Mouse (Mus musculus): ENCODE measurements around the gene 4933434E20Rik. TPM values are rescaled to one million over a fixed set of nuclear protein-coding genes. Genes with fewer than 3 reads are reported as not detected.

4933434E20Rik gene
- polyA plus RNA-seq, 1 experiment, result 59.7 TPM

DNA sequence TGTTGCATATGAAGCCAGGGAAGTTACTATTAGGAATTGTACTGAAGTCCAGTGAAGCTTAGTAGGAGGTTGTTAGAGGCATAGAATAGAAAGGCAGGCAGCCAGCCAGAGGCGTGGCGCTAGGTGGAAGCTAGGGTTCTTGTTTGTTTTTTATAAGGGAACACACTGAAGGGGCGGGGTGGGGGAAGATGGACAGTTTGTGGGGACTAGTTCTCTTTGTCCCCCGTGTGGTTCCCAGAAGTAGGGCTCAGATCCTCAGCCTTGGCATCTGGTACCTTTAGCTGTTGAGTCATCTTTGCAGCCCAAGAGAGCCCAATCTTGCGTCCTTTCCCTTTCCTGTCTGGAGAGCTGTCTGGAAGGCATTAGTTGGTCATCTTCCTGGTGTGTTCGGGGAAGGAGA, 33.8 kb downstream of the 4933434E20Rik start:
- no peak overlapping the region for H3K27ac ChIP-seq (ENCODE audit: control insufficient read depth, insufficient read depth, low read length)
- no peaks in the 10 kb centered on the region for H3K27me3 ChIP-seq (ENCODE audit: control insufficient read depth, insufficient read depth, low read length)
- no peak for TF ChIP-seq CTCF (IDR thresholded peaks at IDR 0.05; ENCODE audit: borderline replicate concordance, control insufficient read depth, extremely low read depth, insufficient read depth, low read length, poor library complexity)
- no peak for TF ChIP-seq POLR2A (IDR thresholded peaks at IDR 0.05; ENCODE audit: control insufficient read depth, extremely low read depth, insufficient read depth, low read length, poor library complexity)
- no peak for DNase-seq
- H3K4me1 ChIP-seq (replicated peaks; ENCODE audit: control insufficient read depth, insufficient read depth, low read length), result peaks cover 23% of the 10 kb centered on the region
- peaks cover 36% of the 10 kb centered on the region for H3K36me3 ChIP-seq (ENCODE audit: control insufficient read depth, insufficient read depth, low read length)
- H3K4me3 ChIP-seq (ENCODE audit: control insufficient read depth, insufficient read depth, low read length), result no peak overlapping the region
- 71% methylated on average over 6 of the region's 6 CpGs for WGBS

DNA sequence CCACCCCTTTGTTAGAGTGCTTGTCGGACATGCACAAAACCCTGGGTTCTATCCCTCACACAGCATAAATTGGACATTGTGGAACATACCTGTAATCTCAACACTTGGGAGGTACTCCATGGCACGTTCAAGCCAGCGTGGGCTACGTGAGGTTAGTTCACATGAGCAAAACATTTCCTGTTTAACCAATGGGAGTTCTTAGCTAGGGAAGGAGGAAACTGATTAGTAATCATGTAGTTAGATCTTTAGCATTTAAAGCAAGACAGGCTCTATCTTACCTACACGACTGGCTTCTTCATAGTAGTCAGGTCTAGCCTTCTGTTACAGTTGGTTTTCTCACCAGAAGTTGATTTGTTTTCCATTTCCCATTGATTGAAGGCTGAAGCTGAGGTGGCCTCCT, 34.6 kb downstream of the 4933434E20Rik start:
- H3K36me3 ChIP-seq (ENCODE audit: control insufficient read depth, insufficient read depth, low read length), result peaks cover 44% of the 10 kb centered on the region
- H3K4me1 ChIP-seq (replicated peaks; ENCODE audit: control insufficient read depth, insufficient read depth, low read length), result peaks cover 23% of the 10 kb centered on the region
- TF ChIP-seq POLR2A (IDR thresholded peaks at IDR 0.05; ENCODE audit: control insufficient read depth, extremely low read depth, insufficient read depth, low read length, poor library complexity) (no peak), CTCF (IDR thresholded peaks at IDR 0.05; ENCODE audit: borderline replicate concordance, control insufficient read depth, extremely low read depth, insufficient read depth, low read length, poor library complexity) (no peak)
- H3K27ac ChIP-seq (ENCODE audit: control insufficient read depth, insufficient read depth, low read length), result no peak overlapping the region
- no peak overlapping the region for H3K4me3 ChIP-seq (ENCODE audit: control insufficient read depth, insufficient read depth, low read length)
- WGBS, result 52% methylated on average over 5 of the region's 5 CpGs
- no peak for DNase-seq
- H3K27me3 ChIP-seq (ENCODE audit: control insufficient read depth, insufficient read depth, low read length), result no peaks in the 10 kb centered on the region

DNA sequence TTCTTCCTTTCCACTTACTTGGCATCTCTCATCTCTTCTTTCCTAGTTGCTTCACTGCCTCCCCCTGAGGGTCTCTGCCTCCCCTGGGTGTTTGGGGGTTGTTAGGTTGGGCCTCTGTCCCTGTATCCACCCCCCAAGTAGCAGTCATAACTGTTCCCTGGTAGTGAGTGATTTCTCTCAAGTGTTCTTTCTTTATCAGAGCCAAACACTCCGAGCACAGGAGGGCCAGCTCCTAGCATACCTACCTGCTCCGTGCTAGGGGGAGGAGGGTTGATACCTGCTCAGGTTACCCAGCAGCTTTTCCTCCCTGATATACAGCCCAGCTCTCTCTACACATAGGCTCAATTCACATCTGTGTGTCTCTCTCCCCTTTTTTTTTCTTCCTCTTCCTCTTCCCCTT, 37.2 kb downstream of the 4933434E20Rik start:
- Histone ChIP-seq H3K36me3 (ENCODE audit: control insufficient read depth, insufficient read depth, low read length) (peaks cover 70% of the 10 kb centered on the region), H3K4me1 (replicated peaks; ENCODE audit: control insufficient read depth, insufficient read depth, low read length) (peaks cover 5% of the 10 kb centered on the region), H3K27ac (ENCODE audit: control insufficient read depth, insufficient read depth, low read length) (no peak overlapping the region)

DNA sequence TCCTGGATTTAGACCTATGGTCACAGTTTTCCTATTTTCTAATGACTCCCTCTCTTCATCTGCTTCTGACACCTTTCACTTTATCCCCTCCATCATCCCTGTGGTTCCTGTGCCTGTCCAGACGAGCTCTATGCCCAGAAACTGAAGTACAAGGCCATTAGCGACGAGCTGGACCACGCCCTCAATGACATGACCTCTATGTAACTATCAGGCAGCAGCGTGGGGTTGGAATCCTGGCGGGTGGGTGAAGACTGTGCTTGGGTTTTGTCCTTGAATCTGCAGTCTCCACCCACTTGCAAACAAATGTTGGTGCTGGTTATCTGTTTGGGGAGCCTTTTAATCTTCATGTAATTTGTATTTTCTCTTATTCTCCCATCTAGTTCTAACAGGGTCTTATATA, 39.5 kb downstream of the 4933434E20Rik start:
- no peak for TF ChIP-seq POLR2A (IDR thresholded peaks at IDR 0.05; ENCODE audit: control insufficient read depth, extremely low read depth, insufficient read depth, low read length, poor library complexity)
- TF ChIP-seq CTCF (IDR thresholded peaks at IDR 0.05; ENCODE audit: borderline replicate concordance, control insufficient read depth, extremely low read depth, insufficient read depth, low read length, poor library complexity), result no peak
- H3K4me1 ChIP-seq (replicated peaks; ENCODE audit: control insufficient read depth, insufficient read depth, low read length), result no peaks in the 10 kb centered on the region
- 92% methylated on average over 6 of the region's 6 CpGs for WGBS
- peaks cover 89% of the 10 kb centered on the region for H3K36me3 ChIP-seq (ENCODE audit: control insufficient read depth, insufficient read depth, low read length)
- DNase-seq, result no peak
- H3K4me3 ChIP-seq (ENCODE audit: control insufficient read depth, insufficient read depth, low read length), result no peak overlapping the region
- no peaks in the 10 kb centered on the region for H3K27me3 ChIP-seq (ENCODE audit: control insufficient read depth, insufficient read depth, low read length)
- no peak overlapping the region for H3K27ac ChIP-seq (ENCODE audit: control insufficient read depth, insufficient read depth, low read length)

More for the DNA sequence above, 37.2 kb downstream of the 4933434E20Rik start:
- no peak for TF ChIP-seq POLR2A (IDR thresholded peaks at IDR 0.05; ENCODE audit: control insufficient read depth, extremely low read depth, insufficient read depth, low read length, poor library complexity)
- TF ChIP-seq CTCF (IDR thresholded peaks at IDR 0.05; ENCODE audit: borderline replicate concordance, control insufficient read depth, extremely low read depth, insufficient read depth, low read length, poor library complexity), result no peak
- no peaks in the 10 kb centered on the region for H3K27me3 ChIP-seq (ENCODE audit: control insufficient read depth, insufficient read depth, low read length)
- no peak for DNase-seq
- WGBS, result 100% methylated on average over 2 of the region's 2 CpGs
- no peak overlapping the region for H3K4me3 ChIP-seq (ENCODE audit: control insufficient read depth, insufficient read depth, low read length)

DNA sequence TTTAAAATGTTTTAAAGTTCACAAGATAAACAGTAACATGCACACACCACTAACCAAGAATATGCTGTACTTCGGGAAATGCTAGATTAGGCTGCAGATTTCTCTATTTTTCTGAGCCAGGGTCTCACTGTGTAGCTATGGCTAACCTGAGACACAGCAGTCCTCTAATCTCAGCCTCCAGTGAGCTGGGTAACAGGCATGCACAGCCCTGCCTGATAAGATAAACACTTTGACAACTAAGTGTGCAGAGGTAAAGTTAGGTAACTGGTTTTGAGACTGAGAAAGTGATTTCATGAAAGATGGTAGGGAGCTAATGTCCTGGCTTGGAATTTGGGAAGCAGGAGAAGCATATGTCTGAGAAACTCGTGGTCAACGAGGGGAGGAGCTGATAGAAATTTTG, 43.0 kb downstream of the 4933434E20Rik start:
- Histone ChIP-seq H3K27ac (ENCODE audit: control insufficient read depth, insufficient read depth, low read length) (no peak overlapping the region), H3K27me3 (ENCODE audit: control insufficient read depth, insufficient read depth, low read length) (no peaks in the 10 kb centered on the region), H3K36me3 (ENCODE audit: control insufficient read depth, insufficient read depth, low read length) (peaks cover 79% of the 10 kb centered on the region), H3K4me1 (replicated peaks; ENCODE audit: control insufficient read depth, insufficient read depth, low read length) (no peaks in the 10 kb centered on the region), H3K4me3 (ENCODE audit: control insufficient read depth, insufficient read depth, low read length) (no peak overlapping the region)
- TF ChIP-seq POLR2A (IDR thresholded peaks at IDR 0.05; ENCODE audit: control insufficient read depth, extremely low read depth, insufficient read depth, low read length, poor library complexity) (no peak), CTCF (IDR thresholded peaks at IDR 0.05; ENCODE audit: borderline replicate concordance, control insufficient read depth, extremely low read depth, insufficient read depth, low read length, poor library complexity) (no peak)
- WGBS, result 94% methylated on average over 3 of the region's 3 CpGs
- DNase-seq, result no peak

DNA sequence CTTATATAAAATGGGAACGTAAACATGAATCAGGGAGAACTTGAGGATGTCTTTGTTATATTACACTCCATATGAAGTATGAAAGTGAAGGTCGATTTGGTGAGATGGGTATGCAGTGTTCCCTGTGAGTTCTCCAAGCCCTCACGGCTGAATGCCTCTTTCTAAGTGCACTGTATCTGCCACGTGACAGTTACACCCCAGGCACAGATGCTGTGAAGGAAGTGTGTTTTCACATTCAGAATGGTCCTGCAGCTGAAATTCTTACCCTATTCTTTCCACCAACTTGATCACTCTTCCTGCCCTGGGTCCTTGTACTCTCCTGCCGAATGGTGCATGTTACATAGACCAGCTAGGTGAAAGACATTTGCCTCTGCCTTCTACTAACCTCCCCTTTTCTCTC, 46.5 kb downstream of the 4933434E20Rik start:
- TF ChIP-seq CTCF (IDR thresholded peaks at IDR 0.05; ENCODE audit: borderline replicate concordance, control insufficient read depth, extremely low read depth, insufficient read depth, low read length, poor library complexity) (no peak), POLR2A (IDR thresholded peaks at IDR 0.05; ENCODE audit: control insufficient read depth, extremely low read depth, insufficient read depth, low read length, poor library complexity) (no peak)
- Histone ChIP-seq H3K36me3 (ENCODE audit: control insufficient read depth, insufficient read depth, low read length) (peaks cover 57% of the 10 kb centered on the region), H3K4me1 (replicated peaks; ENCODE audit: control insufficient read depth, insufficient read depth, low read length) (no peaks in the 10 kb centered on the region), H3K27ac (ENCODE audit: control insufficient read depth, insufficient read depth, low read length) (no peak overlapping the region), H3K4me3 (ENCODE audit: control insufficient read depth, insufficient read depth, low read length) (no peak overlapping the region), H3K27me3 (ENCODE audit: control insufficient read depth, insufficient read depth, low read length) (no peaks in the 10 kb centered on the region)
- WGBS, result 92% methylated on average over 5 of the region's 5 CpGs
- no peak for DNase-seq

DNA sequence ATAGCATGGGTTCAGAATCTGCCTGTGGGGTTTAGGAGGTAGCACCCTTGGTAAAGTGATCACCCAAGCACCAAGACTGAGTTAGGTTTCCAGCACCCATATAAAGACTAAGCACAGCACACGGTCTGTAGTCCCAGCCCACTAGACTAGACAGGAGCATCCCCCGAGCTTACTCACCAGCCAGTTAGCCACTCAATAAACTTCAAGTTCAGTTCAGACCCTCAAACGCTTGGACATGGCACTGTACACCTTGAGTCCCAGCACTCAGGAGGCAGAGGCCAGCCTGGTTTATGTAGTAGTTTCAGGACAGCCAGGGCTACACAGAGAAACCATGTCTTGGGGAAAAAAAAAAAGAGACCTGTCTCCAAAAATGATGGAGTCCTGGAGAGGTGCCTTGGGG, 49.6 kb downstream of the 4933434E20Rik start:
- 95% methylated on average over 3 of the region's 3 CpGs for WGBS
- peaks cover 31% of the 10 kb centered on the region for H3K36me3 ChIP-seq (ENCODE audit: control insufficient read depth, insufficient read depth, low read length)
- no peak overlapping the region for H3K4me3 ChIP-seq (ENCODE audit: control insufficient read depth, insufficient read depth, low read length)
- DNase-seq, result no peak
- no peak overlapping the region for H3K27ac ChIP-seq (ENCODE audit: control insufficient read depth, insufficient read depth, low read length)
- TF ChIP-seq POLR2A (IDR thresholded peaks at IDR 0.05; ENCODE audit: control insufficient read depth, extremely low read depth, insufficient read depth, low read length, poor library complexity) (no peak), CTCF (IDR thresholded peaks at IDR 0.05; ENCODE audit: borderline replicate concordance, control insufficient read depth, extremely low read depth, insufficient read depth, low read length, poor library complexity) (no peak)
- no peaks in the 10 kb centered on the region for H3K27me3 ChIP-seq (ENCODE audit: control insufficient read depth, insufficient read depth, low read length)
- H3K4me1 ChIP-seq (replicated peaks; ENCODE audit: control insufficient read depth, insufficient read depth, low read length), result no peaks in the 10 kb centered on the region

Measured in thymus, adult 2 months (tissue).